Mouse (Mus musculus): Measurements from ENCODE around the gene Crygn. TPM values are rescaled to one million over a fixed set of nuclear protein-coding genes. Genes with fewer than 3 reads are reported as not detected.

Crygn gene
- total RNA-seq (2023) = not detected

GRCm38 (mm10) chr5:24757816-24758215, at the start of gene Crygn:
Gene Crygn (minus strand): TSS chr5:24758008.

GRCm38 (mm10) chr5:24730488-24730871, 27.3 kb downstream of the Crygn start, which contains the start of gene Wdr86:
Gene Wdr86 (minus strand): TSS chr5:24730727.

Other genes with a start within 250 kb of the Crygn start
- gene Gbx1, start 230.8 kb downstream of the Crygn start, total RNA-seq (2023) = not detected
- gene Asb10, start 217.0 kb downstream of the Crygn start, total RNA-seq (2023) = not detected
- not detected for gene 4931409K22Rik, start 201.2 kb downstream of the Crygn start, total RNA-seq (2023)
- 41.3 TPM for gene Abcf2, start 180.5 kb downstream of the Crygn start, total RNA-seq (2023)
- gene Chpf2, start 171.3 kb downstream of the Crygn start, total RNA-seq (2023) = 37.3 TPM
- not detected for gene Smarcd3, start 133.6 kb downstream of the Crygn start, total RNA-seq (2023)
- 89.6 TPM for gene Nub1, start 72.5 kb downstream of the Crygn start, total RNA-seq (2023)
- not detected for gene Wdr86, start 27.3 kb downstream of the Crygn start, total RNA-seq (2023)
- gene Rheb, start 84.6 kb upstream of the Crygn start, total RNA-seq (2023) = 62.2 TPM